Mouse (Mus musculus): Measurements from ENCODE around the gene Kcnc3. TPM values are rescaled to one million over a fixed set of nuclear protein-coding genes. Genes with fewer than 3 reads are reported as not detected.

Gene Kcnc3
- polyA plus RNA-seq, 1 experiment from 2014 or later, result 0.24 TPM

GRCm38 (mm10) chr7:44625241-44626067, 35.0 kb downstream of the Kcnc3 start:
- Histone ChIP-seq H3K4me3 (no peak overlapping the region), H3K27ac (no peak overlapping the region), H3K36me3 (no peaks in the 10 kb centered on the region), H3K4me1 (no peaks in the 10 kb centered on the region), H3K9me3 (no peaks in the 10 kb centered on the region), H3K27me3 (ENCODE audit: insufficient read depth, poor library complexity, severe bottlenecking) (peaks cover 46% of the 10 kb centered on the region)
- DNase-seq (ENCODE audit: low spot score), result no peak
- WGBS, result 81% methylated on average over 13 of the region's 13 CpGs

GRCm38 (mm10) chr7:44626068-44626385, 35.6 kb downstream of the Kcnc3 start:
- Histone ChIP-seq H3K27me3 (ENCODE audit: insufficient read depth, poor library complexity, severe bottlenecking) (peaks cover 48% of the 10 kb centered on the region), H3K4me1 (no peaks in the 10 kb centered on the region), H3K9me3 (no peaks in the 10 kb centered on the region), H3K36me3 (no peaks in the 10 kb centered on the region), H3K4me3 (no peak overlapping the region), H3K27ac (no peak overlapping the region)
- 45% methylated on average over 1 of the region's 1 CpGs for WGBS
- DNase-seq (ENCODE audit: low spot score), result no peak

GRCm38 (mm10) chr7:44626966-44627365, 36.5 kb downstream of the Kcnc3 start:
- Histone ChIP-seq H3K9me3 (no peaks in the 10 kb centered on the region), H3K36me3 (no peaks in the 10 kb centered on the region), H3K4me3 (no peak overlapping the region), H3K27ac (no peak overlapping the region), H3K27me3 (ENCODE audit: insufficient read depth, poor library complexity, severe bottlenecking) (peaks cover 57% of the 10 kb centered on the region), H3K4me1 (no peaks in the 10 kb centered on the region)
- DNase-seq (ENCODE audit: low spot score), result no peak
- 81% methylated on average over 13 of the region's 13 CpGs for WGBS

GRCm38 (mm10) chr7:44628402-44629034, 38.1 kb downstream of the Kcnc3 start:
- Histone ChIP-seq H3K4me3 (no peak overlapping the region), H3K27me3 (ENCODE audit: insufficient read depth, poor library complexity, severe bottlenecking) (peaks cover 67% of the 10 kb centered on the region), H3K27ac (no peak overlapping the region), H3K9me3 (no peaks in the 10 kb centered on the region), H3K4me1 (no peaks in the 10 kb centered on the region), H3K36me3 (no peaks in the 10 kb centered on the region)
- DNase-seq (ENCODE audit: low spot score), result no peak
- WGBS, result 82% methylated on average over 15 of the region's 15 CpGs

GRCm38 (mm10) chr7:44630437-44630836, 40.0 kb downstream of the Kcnc3 start:
- Histone ChIP-seq H3K4me3 (no peak overlapping the region), H3K9me3 (no peaks in the 10 kb centered on the region), H3K4me1 (no peaks in the 10 kb centered on the region), H3K36me3 (no peaks in the 10 kb centered on the region), H3K27ac (no peak overlapping the region), H3K27me3 (ENCODE audit: insufficient read depth, poor library complexity, severe bottlenecking) (peaks cover 74% of the 10 kb centered on the region)
- 70% methylated on average over 13 of the region's 13 CpGs for WGBS
- DNase-seq (ENCODE audit: low spot score), result no peak

GRCm38 (mm10) chr7:44632676-44633075, 42.2 kb downstream of the Kcnc3 start:
- peaks cover 77% of the 10 kb centered on the region for H3K27me3 ChIP-seq (ENCODE audit: insufficient read depth, poor library complexity, severe bottlenecking)
- H3K36me3 ChIP-seq, result no peaks in the 10 kb centered on the region

GRCm38 (mm10) chr7:44633407-44633806, 42.9 kb downstream of the Kcnc3 start:
- Histone ChIP-seq H3K27me3 (ENCODE audit: insufficient read depth, poor library complexity, severe bottlenecking) (peaks cover 81% of the 10 kb centered on the region), H3K4me1 (no peaks in the 10 kb centered on the region; the same call in 1 of the 2 replicates), H3K9me3 (no peaks in the 10 kb centered on the region), H3K27ac (no peak overlapping the region), H3K4me3 (no peak overlapping the region), H3K36me3 (no peaks in the 10 kb centered on the region)
- no peak for DNase-seq (ENCODE audit: low spot score)
- 15% methylated on average over 15 of the region's 15 CpGs for WGBS

More at GRCm38 (mm10) chr7:44632676-44633075, 42.2 kb downstream of the Kcnc3 start:
- WGBS, result 24% methylated on average over 13 of the region's 13 CpGs
- H3K4me3 ChIP-seq, result no peak overlapping the region
- DNase-seq (ENCODE audit: low spot score), result no peak
- no peaks in the 10 kb centered on the region for H3K9me3 ChIP-seq
- H3K4me1 ChIP-seq, result no peaks in the 10 kb centered on the region
- no peak overlapping the region for H3K27ac ChIP-seq

GRCm38 (mm10) chr7:44636684-44637083, 46.2 kb downstream of the Kcnc3 start:
- no peak for DNase-seq (ENCODE audit: low spot score)
- no peak overlapping the region for H3K4me3 ChIP-seq
- H3K36me3 ChIP-seq, result no peaks in the 10 kb centered on the region
- peaks cover 84% of the 10 kb centered on the region for H3K27me3 ChIP-seq (ENCODE audit: insufficient read depth, poor library complexity, severe bottlenecking)
- WGBS, result 78% methylated on average over 9 of the region's 9 CpGs
- H3K4me1 ChIP-seq, result peaks cover 13% of the 10 kb centered on the region; the same call in 1 of the 2 replicates
- no peak overlapping the region for H3K27ac ChIP-seq
- no peaks in the 10 kb centered on the region for H3K9me3 ChIP-seq

GRCm38 (mm10) chr7:44638663-44639062, 48.2 kb downstream of the Kcnc3 start:
- H3K27ac ChIP-seq, result no peak overlapping the region
- peaks cover 13% of the 10 kb centered on the region; the same call in 1 of the 2 replicates for H3K4me1 ChIP-seq
- H3K4me3 ChIP-seq, result peak overlapping the region; percentile 20; the same call in 1 of the 2 replicates
- WGBS, result 2% methylated on average over 16 of the region's 16 CpGs
- H3K36me3 ChIP-seq, result no peaks in the 10 kb centered on the region
- no peak for DNase-seq (ENCODE audit: low spot score)
- peaks cover 82% of the 10 kb centered on the region for H3K27me3 ChIP-seq (ENCODE audit: insufficient read depth, poor library complexity, severe bottlenecking)
- no peaks in the 10 kb centered on the region for H3K9me3 ChIP-seq

GRCm38 (mm10) chr7:44640843-44641605, 50.6 kb downstream of the Kcnc3 start:
- peaks cover 87% of the 10 kb centered on the region for H3K27me3 ChIP-seq (ENCODE audit: insufficient read depth, poor library complexity, severe bottlenecking)
- peak overlapping the region; percentile 4; the same call in 1 of the 2 replicates for H3K4me3 ChIP-seq
- peaks cover 13% of the 10 kb centered on the region; the same call in 1 of the 2 replicates for H3K4me1 ChIP-seq
- no peak overlapping the region for H3K27ac ChIP-seq
- H3K36me3 ChIP-seq, result no peaks in the 10 kb centered on the region
- DNase-seq (ENCODE audit: low spot score), result no peak
- H3K9me3 ChIP-seq, result no peaks in the 10 kb centered on the region
- 20% methylated on average over 25 of the region's 25 CpGs for WGBS

GRCm38 (mm10) chr7:44641887-44642286, 51.4 kb downstream of the Kcnc3 start:
- no peak for DNase-seq (ENCODE audit: low spot score)
- WGBS, result 25% methylated on average over 8 of the region's 8 CpGs
- no peaks in the 10 kb centered on the region for H3K36me3 ChIP-seq

GRCm38 (mm10) chr7:44645256-44645655, 54.8 kb downstream of the Kcnc3 start:
- Histone ChIP-seq H3K36me3 (no peaks in the 10 kb centered on the region), H3K27me3 (ENCODE audit: insufficient read depth, poor library complexity, severe bottlenecking) (peaks cover 55% of the 10 kb centered on the region), H3K4me3 (no peak overlapping the region), H3K4me1 (0 out of 2 replicates have a peak, but pooled peaks cover 6% of the 10 kb centered on the region), H3K9me3 (no peaks in the 10 kb centered on the region), H3K27ac (no peak overlapping the region)
- no peak for DNase-seq (ENCODE audit: low spot score)
- WGBS, result 66% methylated on average over 5 of the region's 5 CpGs

More at GRCm38 (mm10) chr7:44641887-44642286, 51.4 kb downstream of the Kcnc3 start:
- Histone ChIP-seq H3K27me3 (ENCODE audit: insufficient read depth, poor library complexity, severe bottlenecking) (peaks cover 88% of the 10 kb centered on the region), H3K27ac (no peak overlapping the region), H3K4me3 (no peak overlapping the region), H3K9me3 (no peaks in the 10 kb centered on the region), H3K4me1 (peaks cover 13% of the 10 kb centered on the region; the same call in 1 of the 2 replicates)

Data from heart, embryonic 10.5 days (tissue).